Mouse (Mus musculus): ENCODE results near the gene Rarres1. TPM values are rescaled to one million over a fixed set of nuclear protein-coding genes. Genes with fewer than 3 reads are reported as not detected.

Rarres1 gene
- polyA plus RNA-seq, 1 experiment from 2014 or later = 3.7 TPM

- no peak overlapping the region for H3K9ac ChIP-seq
- H3K36me3 ChIP-seq = 0 out of 2 replicates have a peak, but pooled peaks cover 2% of the 10 kb centered on the region
- no peak overlapping the region for H3K4me3 ChIP-seq
- no peak overlapping the region for H3K27ac ChIP-seq (replicated peaks)
- WGBS = 88% methylated on average over 2 of the region's 2 CpGs
- H3K27me3 ChIP-seq = no peaks in the 10 kb centered on the region
- no peak overlapping the region for H3K4me2 ChIP-seq
- H3K9me3 ChIP-seq = no peaks in the 10 kb centered on the region
- H3K4me1 ChIP-seq (replicated peaks) = no peaks in the 10 kb centered on the region
- ATAC-seq (ENCODE audit: low read depth) = no peak
Observed at GRCm38 (mm10) chr3:67485233-67485632, 30.1 kb downstream of the Rarres1 start.

- H3K9me3 ChIP-seq = no peaks in the 10 kb centered on the region
- H3K9ac ChIP-seq = no peak overlapping the region
- no peak overlapping the region for H3K4me3 ChIP-seq
- H3K36me3 ChIP-seq = peaks cover 9% of the 10 kb centered on the region; the same call in 1 of the 2 replicates
- no peak overlapping the region for H3K27ac ChIP-seq (replicated peaks)
- H3K27me3 ChIP-seq = no peaks in the 10 kb centered on the region
- 88% methylated on average over 10 of the region's 10 CpGs for WGBS
- ATAC-seq (ENCODE audit: low read depth) = no peak
- H3K4me2 ChIP-seq = no peak overlapping the region
- no peaks in the 10 kb centered on the region for H3K4me1 ChIP-seq (replicated peaks)
Observed at GRCm38 (mm10) chr3:67482400-67482799, 32.9 kb downstream of the Rarres1 start.

DNA sequence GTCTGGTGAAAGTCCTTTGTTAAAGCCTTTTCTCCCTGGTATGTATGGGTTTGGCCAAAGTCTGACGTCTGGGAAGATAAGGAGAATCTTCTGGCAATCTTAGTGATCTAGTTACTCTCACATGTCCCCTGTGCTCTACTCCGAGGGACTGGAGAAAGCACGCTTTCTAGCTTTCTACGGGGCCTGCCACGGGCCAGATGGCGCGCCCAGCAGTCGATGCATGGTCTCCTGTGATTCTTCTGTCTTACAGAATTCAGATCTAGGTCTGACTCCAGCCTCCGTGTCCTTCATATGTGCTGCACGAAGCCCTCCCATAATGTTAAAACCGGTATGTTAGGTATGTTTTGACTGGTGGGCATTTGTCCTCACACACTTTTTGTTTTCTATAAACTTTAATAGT, 35.5 kb downstream of the Rarres1 start:
- WGBS = 93% methylated on average over 11 of the region's 11 CpGs
- Histone ChIP-seq H3K9ac (no peak overlapping the region), H3K9me3 (no peaks in the 10 kb centered on the region), H3K36me3 (peaks cover 29% of the 10 kb centered on the region), H3K4me1 (replicated peaks) (no peaks in the 10 kb centered on the region), H3K4me3 (no peak overlapping the region), H3K27ac (replicated peaks) (no peak overlapping the region), H3K27me3 (no peaks in the 10 kb centered on the region), H3K4me2 (no peak overlapping the region)
- ATAC-seq (ENCODE audit: low read depth) = no peak

DNA sequence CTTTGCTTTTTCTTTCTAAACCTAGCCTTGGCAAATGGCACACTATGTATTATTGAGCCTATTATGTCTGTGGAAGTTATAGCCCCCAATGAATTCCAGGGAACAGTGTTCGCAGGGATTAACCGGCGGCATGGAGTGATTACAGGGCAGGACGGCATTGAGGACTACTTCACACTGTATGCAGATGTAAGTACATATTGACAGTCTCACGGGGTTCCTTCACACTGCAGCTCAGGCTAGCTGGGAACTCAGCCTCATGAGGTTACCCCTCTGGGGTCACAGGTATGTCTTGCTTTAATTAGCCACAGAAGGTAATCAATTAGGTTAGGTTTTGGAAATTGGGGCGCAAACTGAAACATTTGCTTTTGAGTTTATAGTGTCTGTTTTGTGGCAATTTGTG, 41.9 kb downstream of the Rarres1 start:
- H3K9ac ChIP-seq = no peak overlapping the region
- no peaks in the 10 kb centered on the region for H3K4me1 ChIP-seq (replicated peaks)
- peaks cover 32% of the 10 kb centered on the region for H3K36me3 ChIP-seq
- ATAC-seq (ENCODE audit: low read depth) = no peak
- no peak overlapping the region for H3K4me2 ChIP-seq
- H3K4me3 ChIP-seq = no peak overlapping the region
- H3K9me3 ChIP-seq = no peaks in the 10 kb centered on the region
- H3K27me3 ChIP-seq = no peaks in the 10 kb centered on the region
- H3K27ac ChIP-seq (replicated peaks) = no peak overlapping the region
- WGBS = 86% methylated on average over 6 of the region's 6 CpGs

DNA sequence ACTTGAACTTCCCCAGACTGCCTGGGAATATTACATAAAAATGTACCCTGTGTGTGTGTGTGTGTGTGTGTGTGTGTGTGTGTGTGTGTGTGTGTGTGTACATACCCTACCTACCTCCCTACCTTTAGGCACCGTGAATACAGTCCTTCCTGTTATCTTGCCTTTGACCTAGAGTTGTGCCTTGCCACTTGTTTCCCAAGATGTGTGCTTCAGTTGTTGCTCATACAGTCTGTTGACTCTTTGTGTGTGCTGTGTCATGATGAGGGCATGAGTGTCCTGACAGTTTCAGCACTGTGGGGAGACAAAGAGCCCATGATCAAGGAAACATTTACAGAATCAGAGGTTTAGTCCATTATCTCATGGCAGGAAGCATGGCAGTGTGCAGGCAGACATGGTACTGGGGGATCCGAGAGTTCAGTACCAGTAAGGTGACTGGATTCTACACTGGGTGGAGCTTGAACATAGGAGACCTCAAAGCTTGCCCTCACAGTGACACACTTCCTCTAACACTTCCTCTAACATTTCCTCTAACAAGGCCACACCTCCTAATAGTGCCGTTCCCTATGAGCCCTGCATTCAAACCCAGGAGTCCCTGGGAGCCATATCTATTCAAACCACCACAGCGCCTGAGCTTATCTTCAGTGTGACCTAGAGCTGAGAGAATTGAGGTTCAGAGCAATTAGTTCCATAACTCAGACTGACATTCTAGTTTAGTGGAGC, 43.8 kb downstream of the Rarres1 start:
- H3K9ac ChIP-seq = no peak overlapping the region
- H3K4me3 ChIP-seq = no peak overlapping the region
- H3K9me3 ChIP-seq = no peaks in the 10 kb centered on the region
- H3K4me2 ChIP-seq = no peak overlapping the region
- no peak overlapping the region for H3K27ac ChIP-seq (replicated peaks)
- peaks cover 38% of the 10 kb centered on the region for H3K36me3 ChIP-seq
- H3K4me1 ChIP-seq (replicated peaks) = no peaks in the 10 kb centered on the region
- 93% methylated on average over 4 of the region's 4 CpGs for WGBS
- H3K27me3 ChIP-seq = no peaks in the 10 kb centered on the region
- no peak for ATAC-seq (ENCODE audit: low read depth)

- H3K4me1 ChIP-seq (replicated peaks) = peaks cover 18% of the 10 kb centered on the region
Observed at GRCm38 (mm10) chr3:67467281-67467680, 48.0 kb downstream of the Rarres1 start.

GRCm38 (mm10) chr3:67466576-67466975, 48.7 kb downstream of the Rarres1 start:
- Histone ChIP-seq H3K27me3 (no peaks in the 10 kb centered on the region), H3K9me3 (no peaks in the 10 kb centered on the region), H3K4me2 (no peak overlapping the region), H3K4me1 (replicated peaks) (peaks cover 23% of the 10 kb centered on the region), H3K9ac (no peak overlapping the region), H3K27ac (replicated peaks) (no peak overlapping the region), H3K36me3 (peaks cover 20% of the 10 kb centered on the region), H3K4me3 (no peak overlapping the region)
- no peak for ATAC-seq (ENCODE audit: low read depth)
- WGBS = 95% methylated on average over 5 of the region's 5 CpGs

More at GRCm38 (mm10) chr3:67467281-67467680, 48.0 kb downstream of the Rarres1 start:
- WGBS = 90% methylated on average over 2 of the region's 2 CpGs
- Histone ChIP-seq H3K4me3 (no peak overlapping the region), H3K27me3 (no peaks in the 10 kb centered on the region), H3K4me2 (no peak overlapping the region), H3K9me3 (no peaks in the 10 kb centered on the region), H3K27ac (replicated peaks) (no peak overlapping the region), H3K36me3 (peaks cover 20% of the 10 kb centered on the region), H3K9ac (no peak overlapping the region)
- no peak for ATAC-seq (ENCODE audit: low read depth)

GRCm38 (mm10) chr3:67463450-67464372, 51.6 kb downstream of the Rarres1 start, which contains the start of gene Lxn:
Gene Lxn (minus strand): TSS chr3:67463926.
- H3K36me3 ChIP-seq = peaks cover 29% of the 10 kb centered on the region
- H3K4me1 ChIP-seq (replicated peaks) = peaks cover 28% of the 10 kb centered on the region
- peak within 1 kb of the TSS; percentile 78 for H3K9ac ChIP-seq
- H3K4me2 ChIP-seq = peak within 1 kb of the TSS; percentile 87
- peak; percentile 86 for ATAC-seq (ENCODE audit: low read depth)
- peak within 1 kb of the TSS; percentile 87 for H3K27ac ChIP-seq (replicated peaks)
- WGBS = 1% methylated on average over 43 of the region's 43 CpGs
- H3K27me3 ChIP-seq = no peaks in the 10 kb centered on the region
- peak within 1 kb of the TSS; percentile 54 for H3K4me3 ChIP-seq
- H3K9me3 ChIP-seq = no peaks in the 10 kb centered on the region

- peak overlapping the region; percentile 87 for H3K27ac ChIP-seq (replicated peaks)
- 4% methylated on average over 12 of the region's 12 CpGs for WGBS
- ATAC-seq (ENCODE audit: low read depth) = no peak; the same call in 1 of the 2 replicates
- peaks cover 29% of the 10 kb centered on the region for H3K36me3 ChIP-seq
- H3K4me2 ChIP-seq = peak overlapping the region; percentile 87
- peak overlapping the region; percentile 78 for H3K9ac ChIP-seq
- H3K27me3 ChIP-seq = no peaks in the 10 kb centered on the region
- H3K9me3 ChIP-seq = no peaks in the 10 kb centered on the region
- H3K4me1 ChIP-seq (replicated peaks) = peaks cover 28% of the 10 kb centered on the region
- H3K4me3 ChIP-seq = peak overlapping the region; percentile 54
Observed at GRCm38 (mm10) chr3:67463001-67463400, 52.3 kb downstream of the Rarres1 start.

GRCm38 (mm10) chr3:67462578-67462977, 52.7 kb downstream of the Rarres1 start:
- peak overlapping the region; percentile 78 for H3K9ac ChIP-seq
- peaks cover 28% of the 10 kb centered on the region for H3K4me1 ChIP-seq (replicated peaks)
- WGBS = 40% methylated on average over 10 of the region's 10 CpGs
- no peaks in the 10 kb centered on the region for H3K27me3 ChIP-seq
- peaks cover 28% of the 10 kb centered on the region for H3K36me3 ChIP-seq
- H3K4me3 ChIP-seq = peak overlapping the region; percentile 54
- H3K27ac ChIP-seq (replicated peaks) = peak overlapping the region; percentile 87
- ATAC-seq (ENCODE audit: low read depth) = peak; percentile 23; the same call in 1 of the 2 replicates
- H3K4me2 ChIP-seq = peak overlapping the region; percentile 87
- no peaks in the 10 kb centered on the region for H3K9me3 ChIP-seq

DNA sequence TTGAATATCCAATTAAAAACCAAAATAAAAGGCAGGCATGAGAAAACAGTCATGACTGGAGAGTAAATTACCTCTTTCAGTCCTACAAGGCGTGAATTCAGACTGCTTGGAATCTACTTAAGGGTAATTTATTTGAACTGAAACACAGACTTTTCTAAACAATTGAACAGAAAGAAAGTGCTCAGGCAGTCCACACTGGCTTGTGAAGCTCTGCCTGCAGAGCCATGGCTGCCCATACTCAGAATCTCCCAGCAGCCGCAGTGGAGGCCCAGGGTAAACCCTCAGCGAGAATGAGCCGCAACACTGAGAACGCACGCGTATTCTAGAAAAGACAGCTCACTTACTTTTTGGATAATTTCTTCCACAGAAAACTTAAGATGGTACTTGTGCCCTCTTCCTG, 53.3 kb downstream of the Rarres1 start:
- Histone ChIP-seq H3K4me3 (peak overlapping the region; percentile 54), H3K27me3 (no peaks in the 10 kb centered on the region), H3K9me3 (no peaks in the 10 kb centered on the region), H3K27ac (replicated peaks) (peak overlapping the region; percentile 87), H3K36me3 (peaks cover 33% of the 10 kb centered on the region), H3K4me2 (peak overlapping the region; percentile 87), H3K9ac (peak overlapping the region; percentile 78; the same call in 1 of the 2 replicates), H3K4me1 (replicated peaks) (peaks cover 28% of the 10 kb centered on the region)
- 50% methylated on average over 7 of the region's 7 CpGs for WGBS
- peak; percentile 9 for ATAC-seq (ENCODE audit: low read depth)

DNA sequence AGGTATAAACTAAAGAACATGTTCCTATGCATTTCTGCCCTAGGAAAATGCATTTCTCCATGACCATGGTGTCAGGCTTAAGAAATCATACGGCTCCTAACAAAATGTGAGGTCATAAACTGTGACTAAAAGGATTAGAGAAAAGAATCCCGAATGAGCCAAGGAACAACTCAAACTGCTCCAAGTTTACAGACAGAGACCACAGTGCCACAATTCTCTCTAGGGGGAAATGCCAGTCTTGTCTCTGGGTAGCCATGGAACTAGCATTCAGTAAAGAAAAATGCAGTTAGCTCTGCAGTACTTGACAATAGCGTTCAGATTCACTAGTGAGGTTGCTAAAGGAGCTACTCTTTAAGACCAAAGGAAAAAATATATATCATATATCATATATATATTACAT, 55.4 kb downstream of the Rarres1 start:
- peaks cover 28% of the 10 kb centered on the region for H3K4me1 ChIP-seq (replicated peaks)
- H3K27ac ChIP-seq (replicated peaks) = peak overlapping the region; percentile 87; the same call in 1 of the 2 replicates
- H3K9me3 ChIP-seq = no peaks in the 10 kb centered on the region
- no peak for ATAC-seq (ENCODE audit: low read depth)
- no peak overlapping the region for H3K4me2 ChIP-seq
- 45% methylated on average over 3 of the region's 3 CpGs for WGBS
- H3K36me3 ChIP-seq = peaks cover 51% of the 10 kb centered on the region
- no peak overlapping the region for H3K9ac ChIP-seq
- no peaks in the 10 kb centered on the region for H3K27me3 ChIP-seq
- H3K4me3 ChIP-seq = no peak overlapping the region

Data from neural tube, embryonic 13.5 days (tissue).